In the genomic region with DNA sequence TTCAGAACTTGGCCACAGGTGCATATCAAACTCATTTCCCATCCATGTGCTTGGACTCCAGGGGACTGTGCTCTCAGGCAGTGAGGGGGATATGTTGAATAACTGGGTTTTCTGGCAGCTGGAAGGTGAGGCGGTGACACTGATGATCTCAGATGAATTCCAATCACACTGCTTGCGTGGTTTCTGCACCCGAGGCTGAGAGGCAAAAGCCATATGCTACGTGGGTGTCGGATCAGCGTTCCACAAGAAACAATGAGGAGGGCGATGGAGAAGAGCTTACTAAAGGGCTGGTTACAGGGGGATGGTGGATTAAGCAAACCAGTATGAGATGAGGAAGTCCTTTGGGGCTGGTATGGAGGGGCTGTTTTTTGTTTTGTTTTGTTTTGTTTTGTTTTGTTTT, we compare ENCODE assay signal across 20 mouse cellular contexts.
"Had no signal": no experiment of that assay in that cellular context is flagged by ENCODE, and none has a peak within 500 bp of the region (broad histone marks: within the 10 kb centered on the region; RNA-seq: fewer than 3 reads in every experiment).

No protein-coding gene starts in this region.

- H3K9me3 ChIP-seq: liver, embryonic 15.5 days; lung, embryonic 15.5 days; midbrain, embryonic 10.5 days; midbrain, embryonic 13.5 days; midbrain, embryonic 15.5 days; neural tube, embryonic 13.5 days; neural tube, embryonic 15.5 days had no signal

- H3K4me3 ChIP-seq: liver, embryonic 15.5 days; lung, embryonic 15.5 days; midbrain, embryonic 10.5 days; midbrain, embryonic 13.5 days; midbrain, embryonic 15.5 days; myocyte; neural tube, embryonic 13.5 days; neural tube, embryonic 15.5 days had no signal

- DNase-seq: liver, postnatal 0 days; lung, adult 2 months; lung, postnatal 14 days; lung, postnatal 36 days; retina, postnatal 1 day; right cerebral cortex, postnatal 25 days; right cerebral cortex, postnatal 4 days; spleen, adult 18-20 months; thymus, adult 18-20 months; thymus, postnatal 14 days; thymus, postnatal 36 days had no signal

- H3K4me1 ChIP-seq: liver, embryonic 15.5 days; lung, embryonic 15.5 days had no signal

- H3K36me3 ChIP-seq: liver, embryonic 15.5 days; lung, embryonic 15.5 days; midbrain, embryonic 10.5 days; midbrain, embryonic 13.5 days; midbrain, embryonic 15.5 days; neural tube, embryonic 13.5 days; neural tube, embryonic 15.5 days had no signal

- H3K9ac ChIP-seq: liver, embryonic 15.5 days; liver, postnatal 0 days; lung, embryonic 15.5 days; midbrain, embryonic 13.5 days; midbrain, embryonic 15.5 days; neural tube, embryonic 13.5 days; neural tube, embryonic 15.5 days had no signal

- ATAC-seq: liver, postnatal 0 days; lung, postnatal 0 days; midbrain, embryonic 13.5 days; midbrain, embryonic 15.5 days had no signal

- H3K4me2 ChIP-seq: liver, embryonic 15.5 days; lung, embryonic 15.5 days; midbrain, embryonic 13.5 days; midbrain, embryonic 15.5 days; neural tube, embryonic 13.5 days; neural tube, embryonic 15.5 days had no signal

- H3K27ac ChIP-seq: liver, embryonic 15.5 days; lung, embryonic 15.5 days; midbrain, embryonic 10.5 days; midbrain, embryonic 13.5 days; midbrain, embryonic 15.5 days; neural tube, embryonic 13.5 days; neural tube, embryonic 15.5 days had no signal

- H3K27me3 ChIP-seq: liver, embryonic 15.5 days; lung, embryonic 15.5 days; midbrain, embryonic 13.5 days; midbrain, embryonic 15.5 days; neural tube, embryonic 13.5 days; neural tube, embryonic 15.5 days had no signal
